Mouse (Mus musculus): ENCODE data around the gene Ankrd34b. TPM values are rescaled to one million over a fixed set of nuclear protein-coding genes. Genes with fewer than 3 reads are reported as not detected.

Gene Ankrd34b
- total and polyA plus RNA-seq, 3 experiments, result not detected

- H3K27me3 ChIP-seq (ENCODE audit: control insufficient read depth in 1 of 2, insufficient read depth in 2 of 2, low read length in 2 of 2), result no peaks in the 10 kb centered on the region
- H3K79me2 ChIP-seq (ENCODE audit: control insufficient read depth, insufficient read depth, low read length, poor library complexity), result no peaks in the 10 kb centered on the region
- no peak overlapping the region for H3K4me3 ChIP-seq (ENCODE audit: control insufficient read depth in 1 of 2, insufficient read depth in 1 of 2, low read depth in 2 of 2, low read length in 2 of 2)
- H3K36me3 ChIP-seq (ENCODE audit: control insufficient read depth in 1 of 2, insufficient read depth in 2 of 2, low read length in 2 of 2), result no peaks in the 10 kb centered on the region
- DNase-seq (ENCODE audit: low read depth, low spot score), result no peak
- H3K27ac ChIP-seq (ENCODE audit: control insufficient read depth, low read depth, low read length), result no peak overlapping the region
- no peaks in the 10 kb centered on the region for H3K4me1 ChIP-seq (ENCODE audit: control insufficient read depth in 1 of 2, insufficient read depth in 2 of 2, low read length in 2 of 2)
- H3K9ac ChIP-seq (ENCODE audit: control insufficient read depth, low read depth, low read length, poor library complexity, severe bottlenecking), result no peak overlapping the region
- TF ChIP-seq BHLHE40 (IDR thresholded peaks at IDR 0.05; ENCODE audit: borderline replicate concordance, low read depth, low read length) (no peak), NELFE (IDR thresholded peaks at IDR 0.05; ENCODE audit: low read depth, low read length) (no peak), TBP (IDR thresholded peaks at IDR 0.05; ENCODE audit: low read depth, low read length) (no peak), MEF2A (IDR thresholded peaks at IDR 0.05; ENCODE audit: extremely low read depth, insufficient replicate concordance, low read depth, low read length, poor library complexity, severe bottlenecking) (no peak), ELF1 (IDR thresholded peaks at IDR 0.05; ENCODE audit: low read depth, low read length) (no peak), SMC3 (IDR thresholded peaks at IDR 0.05; ENCODE audit: low read depth, low read length) (no peak), TAL1 (IDR thresholded peaks at IDR 0.05; ENCODE audit: low read length) (no peak), SIN3A (IDR thresholded peaks at IDR 0.05; ENCODE audit: low read length) (no peak), MAZ (IDR thresholded peaks at IDR 0.05; ENCODE audit: low read depth, low read length) (no peak), MXI1 (IDR thresholded peaks at IDR 0.05; ENCODE audit: low read depth, low read length) (no peak), ZKSCAN1 (IDR thresholded peaks at IDR 0.05; ENCODE audit: low read depth, low read length) (no peak), RAD21 (IDR thresholded peaks at IDR 0.05; ENCODE audit: low read depth, low read length) (no peak), POLR2AphosphoS2 (IDR thresholded peaks at IDR 0.05; ENCODE audit: low read length) (no peak), POLR2AphosphoS5 (IDR thresholded peaks at IDR 0.05; ENCODE audit: borderline replicate concordance, low read depth, low read length) (no peak), CTCF (IDR thresholded peaks at IDR 0.05 in 2 of 3, conservative IDR thresholded peaks at IDR 0.05 in 1 of 3; ENCODE audit: control insufficient read depth in 1 of 3, insufficient read depth in 1 of 3, low read depth in 2 of 3, low read length in 3 of 3, poor library complexity in 1 of 3, severe bottlenecking in 1 of 3) (no peak), CHD2 (IDR thresholded peaks at IDR 0.05; ENCODE audit: low read length) (no peak), EP300 (IDR thresholded peaks at IDR 0.05; ENCODE audit: low read depth in 1 of 2, low read length in 2 of 2) (no peak)
- H3K9me3 ChIP-seq (replicated peaks; ENCODE audit: insufficient read depth, low read length), result no peaks in the 10 kb centered on the region
Observed at GRCm38 (mm10) chr13:92438656-92439055, 13.0 kb downstream of the Ankrd34b start.

DNA sequence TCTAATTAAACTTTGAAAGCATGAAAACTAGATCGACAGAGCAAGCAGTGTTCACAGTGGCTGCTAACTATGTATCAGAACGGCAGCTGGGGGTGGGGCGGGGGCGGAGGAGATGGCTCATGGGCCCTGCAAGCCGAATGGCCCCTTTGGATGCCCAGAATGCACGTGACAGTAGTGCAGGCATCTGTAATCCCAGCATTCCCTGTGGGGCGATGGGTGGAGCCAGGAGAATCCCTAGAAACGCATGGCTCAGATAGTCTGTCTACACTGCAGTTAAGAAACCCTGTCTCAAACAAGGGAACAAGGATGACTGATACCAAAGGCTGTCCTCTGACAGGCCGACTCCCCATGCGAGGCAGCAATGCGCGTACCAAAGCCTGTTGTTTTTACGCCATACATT lies 14.6 kb downstream of the Ankrd34b start:
- Histone ChIP-seq H3K27ac (ENCODE audit: control insufficient read depth, low read depth, low read length) (no peak overlapping the region), H3K4me1 (ENCODE audit: control insufficient read depth in 1 of 2, insufficient read depth in 2 of 2, low read length in 2 of 2) (no peaks in the 10 kb centered on the region), H3K79me2 (ENCODE audit: control insufficient read depth, insufficient read depth, low read length, poor library complexity) (no peaks in the 10 kb centered on the region), H3K4me3 (ENCODE audit: control insufficient read depth in 1 of 2, insufficient read depth in 1 of 2, low read depth in 2 of 2, low read length in 2 of 2) (no peak overlapping the region), H3K36me3 (ENCODE audit: control insufficient read depth in 1 of 2, insufficient read depth in 2 of 2, low read length in 2 of 2) (no peaks in the 10 kb centered on the region), H3K27me3 (ENCODE audit: control insufficient read depth in 1 of 2, insufficient read depth in 2 of 2, low read length in 2 of 2) (no peaks in the 10 kb centered on the region), H3K9me3 (replicated peaks; ENCODE audit: insufficient read depth, low read length) (no peaks in the 10 kb centered on the region), H3K9ac (ENCODE audit: control insufficient read depth, low read depth, low read length, poor library complexity, severe bottlenecking) (no peak overlapping the region)
- DNase-seq (ENCODE audit: low read depth, low spot score), result no peak
- TF ChIP-seq UBTF (IDR thresholded peaks at IDR 0.05; ENCODE audit: borderline replicate concordance, insufficient read depth, low read depth, low read length) (no peak), CTCF (IDR thresholded peaks at IDR 0.05 in 2 of 3, conservative IDR thresholded peaks at IDR 0.05 in 1 of 3; ENCODE audit: control insufficient read depth in 1 of 3, insufficient read depth in 1 of 3, low read depth in 2 of 3, low read length in 3 of 3, poor library complexity in 1 of 3, severe bottlenecking in 1 of 3) (no peak), GABPA (IDR thresholded peaks at IDR 0.05; ENCODE audit: low read depth, low read length) (no peak), SIN3A (IDR thresholded peaks at IDR 0.05; ENCODE audit: low read length) (no peak), E2F4 (IDR thresholded peaks at IDR 0.05; ENCODE audit: borderline replicate concordance, low read depth, low read length) (no peak), MAZ (IDR thresholded peaks at IDR 0.05; ENCODE audit: low read depth, low read length) (no peak), HCFC1 (IDR thresholded peaks at IDR 0.05; ENCODE audit: low read depth, low read length) (no peak)
